Mouse (Mus musculus) lung, postnatal 0 days (tissue): ENCODE data around the gene Tigd2. TPM values are rescaled to one million over a fixed set of nuclear protein-coding genes. Genes with fewer than 3 reads are reported as not detected.
A peak's percentile ranks its signal among the peaks of the same experiment; 100 is the strongest.

Experiments used
- ATAC-seq: fragments of 200-750 bp; cut with Nextera tagmentation; 2 replicates; pipeline ENCODE4 v1.8.0; 2017; ENCODE audit warnings: moderate library complexity
- DNase-seq: peaks from one replicate; pipeline ENCODE4 v3.0.0-alpha.2; 2016; ENCODE audit warnings: low spot score
- H3K27ac ChIP-seq: fragments of 300-500 bp; sonication (generic); 2 replicates; pipeline ENCODE4 v1.5.1; 2014; ENCODE audit warnings: antibody characterized with exemption, mild to moderate bottlenecking, low read length, mixed read lengths
- H3K27me3 ChIP-seq: fragments of 300-500 bp; sonication (generic); replicated peaks from 2 replicates; pipeline ENCODE4 v1.6.1; 2014; ENCODE audit warnings: low read length, mixed read lengths; ENCODE audit not compliant: insufficient read depth
- H3K36me3 ChIP-seq: fragments of 300-500 bp; sonication (generic); 2 replicates; pipeline ENCODE4 v1.6.1; 2014; ENCODE audit warnings: low read length, mixed read lengths; ENCODE audit not compliant: insufficient read depth
- H3K4me1 ChIP-seq: fragments of 300-500 bp; sonication (generic); 2 replicates; pipeline ENCODE4 v1.6.1; 2014; ENCODE audit warnings: antibody characterized with exemption, low read depth, low read length, mixed read lengths; ENCODE audit not compliant: insufficient read depth
- H3K4me2 ChIP-seq: fragments of 300-500 bp; sonication (generic); replicated peaks from 2 replicates; pipeline ENCODE4 v1.6.1; 2014; ENCODE audit warnings: low read depth, mild to moderate bottlenecking, low read length, moderate library complexity, mixed read lengths
- H3K4me3 ChIP-seq: fragments of 300-500 bp; sonication (generic); 2 replicates; pipeline ENCODE4 v1.5.1; 2014; ENCODE audit warnings: low read depth, low read length
- H3K9ac ChIP-seq: fragments of 300-500 bp; sonication (generic); replicated peaks from 2 replicates; pipeline ENCODE4 v1.6.1; 2014; ENCODE audit warnings: low read depth, mild to moderate bottlenecking
- H3K9me3 ChIP-seq: fragments of 300-500 bp; sonication (generic); 2 replicates; pipeline ENCODE4 v1.6.1; 2016; ENCODE audit warnings: low read length, mixed read lengths
- CTCF ChIP-seq: IDR thresholded peaks from 2 replicates; pipeline ENCODE4 v1.5.1; 2016; ENCODE audit warnings: antibody characterized with exemption, mild to moderate bottlenecking
- EP300 ChIP-seq: IDR thresholded peaks from 2 replicates; pipeline ENCODE4 v1.6.1; 2016; ENCODE audit warnings: antibody characterized with exemption, mild to moderate bottlenecking, control low read depth
- WGBS: fragments of 180-500 bp; shearing (Covaris S2); extraction: QIAGEN DNeasy Blood & Tissue Kit; methylation state at CpG from one replicate; pipeline ENCODE4 v1.1.7; 2014; 5-methylcytosine and 5-hydroxymethylcytosine counted together
- polyA plus RNA-seq: library from polyadenylated mRNA; unstranded; fragments of >200 nt; fragmentation: Nextera tagmentation; extraction: Ambion mirVana; gene quantifications from 2 replicates; pipeline ENCODE4 v1.2.1, GENCODE M21; 2015

Gene Tigd2
- polyA plus RNA-seq, 1 experiment from 2014 or later, result 19.9 TPM

- no peak for TF ChIP-seq EP300
- TF ChIP-seq CTCF, result no peak
- H3K27me3 ChIP-seq, result no peaks in the 10 kb centered on the region
- no peak overlapping the region for H3K4me2 ChIP-seq
- no peak overlapping the region for H3K27ac ChIP-seq
- no peak overlapping the region for H3K4me3 ChIP-seq
- no peaks in the 10 kb centered on the region for H3K4me1 ChIP-seq
- DNase-seq (no peak), ATAC-seq (no peak)
- no peaks in the 10 kb centered on the region for H3K36me3 ChIP-seq
- H3K9me3 ChIP-seq, result no peaks in the 10 kb centered on the region
- no peak overlapping the region for H3K9ac ChIP-seq
- 47% methylated on average over 2 of the region's 2 CpGs for WGBS
These were observed 12.6 kb upstream of the Tigd2 start for GRCm38 (mm10) chr6:59195849-59196635.

DNA sequence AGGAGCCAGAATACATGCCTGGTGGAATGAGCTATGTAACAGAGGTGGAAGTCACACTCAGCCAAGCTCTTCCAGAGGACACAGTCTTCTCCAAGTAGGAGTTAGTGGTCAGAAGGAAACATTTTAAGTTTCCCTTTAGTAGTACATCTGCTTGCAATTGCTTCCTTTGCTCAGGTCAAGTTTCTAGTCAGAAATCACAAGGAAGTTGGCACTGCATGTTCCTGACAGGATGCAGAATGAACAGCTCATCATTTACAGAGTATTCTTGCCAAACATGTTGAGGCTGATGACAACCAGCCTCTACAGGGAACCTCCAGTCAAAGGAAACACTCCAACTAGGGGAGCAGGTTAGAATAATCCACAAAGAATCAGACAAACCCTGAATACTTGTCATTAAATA is 11.9 kb upstream of the Tigd2 start:
- no peaks in the 10 kb centered on the region for H3K4me1 ChIP-seq
- ATAC-seq (no peak), DNase-seq (no peak)
- H3K4me3 ChIP-seq, result no peak overlapping the region
- H3K9ac ChIP-seq, result no peak overlapping the region
- H3K27ac ChIP-seq, result no peak overlapping the region
- H3K27me3 ChIP-seq, result no peaks in the 10 kb centered on the region
- TF ChIP-seq EP300 (no peak), CTCF (no peak)
- no peaks in the 10 kb centered on the region for H3K36me3 ChIP-seq
- no peaks in the 10 kb centered on the region for H3K9me3 ChIP-seq
- H3K4me2 ChIP-seq, result no peak overlapping the region

- Histone ChIP-seq H3K36me3 (no peaks in the 10 kb centered on the region), H3K27ac (no peak overlapping the region), H3K4me1 (no peaks in the 10 kb centered on the region), H3K9me3 (no peaks in the 10 kb centered on the region), H3K4me2 (no peak overlapping the region), H3K4me3 (no peak overlapping the region), H3K27me3 (no peaks in the 10 kb centered on the region), H3K9ac (no peak overlapping the region)
- ATAC-seq (no peak), DNase-seq (no peak)
- 73% methylated on average over 3 of the region's 3 CpGs for WGBS
- no peak for TF ChIP-seq EP300
- no peak for TF ChIP-seq CTCF
These were observed 10.3 kb upstream of the Tigd2 start for GRCm38 (mm10) chr6:59198356-59198755.

DNA sequence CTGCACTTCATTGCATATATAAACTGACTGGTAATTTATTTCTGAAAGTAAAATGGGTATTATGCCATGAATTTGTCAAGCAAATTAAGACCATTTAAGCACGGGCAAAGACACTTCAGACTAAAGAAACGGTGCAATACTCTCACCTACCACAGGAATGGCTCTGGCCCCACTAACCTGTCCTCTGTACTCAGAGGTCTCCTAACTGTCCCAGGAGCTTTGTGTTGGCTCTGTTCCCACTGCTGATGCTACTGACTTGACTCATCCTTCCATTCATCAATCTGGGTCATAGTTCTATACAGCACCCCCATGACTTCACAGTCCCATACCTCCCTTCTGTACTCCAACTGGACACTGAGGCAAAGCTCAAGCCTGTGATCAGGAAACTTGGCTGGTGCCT is 9.6 kb upstream of the Tigd2 start:
- DNase-seq (no peak), ATAC-seq (no peak)
- 82% methylated on average over 2 of the region's 2 CpGs for WGBS

DNA sequence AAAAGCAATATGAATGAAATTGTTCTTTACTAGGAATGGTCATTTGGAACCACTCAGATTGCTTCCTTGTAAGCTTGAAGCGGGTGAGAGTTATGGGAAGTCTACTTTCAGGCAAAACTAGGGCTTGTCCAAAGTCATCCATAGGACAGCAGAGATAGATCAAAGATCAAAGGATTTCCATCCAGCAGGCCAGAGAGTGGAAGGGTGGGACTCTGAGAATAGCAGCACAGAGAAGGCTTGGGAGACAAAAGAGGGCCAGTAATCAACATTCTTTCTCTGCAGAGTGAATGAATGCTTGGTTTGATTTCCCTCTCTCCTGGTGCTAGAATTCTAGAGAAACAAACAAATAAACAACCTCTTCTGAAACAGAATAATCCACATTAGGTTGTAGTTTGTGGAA is 1.1 kb upstream of the Tigd2 start:
- no peak for TF ChIP-seq CTCF
- Histone ChIP-seq H3K4me1 (no peaks in the 10 kb centered on the region), H3K4me2 (no peak overlapping the region), H3K36me3 (no peaks in the 10 kb centered on the region), H3K27ac (no peak overlapping the region), H3K4me3 (no peak overlapping the region), H3K9ac (no peak overlapping the region), H3K9me3 (no peaks in the 10 kb centered on the region), H3K27me3 (no peaks in the 10 kb centered on the region)
- 93% methylated on average over 1 of the region's 1 CpGs for WGBS
- ATAC-seq (no peak), DNase-seq (no peak)

More for the DNA sequence above, 9.6 kb upstream of the Tigd2 start:
- Histone ChIP-seq H3K27me3 (no peaks in the 10 kb centered on the region), H3K4me3 (no peak overlapping the region), H3K36me3 (no peaks in the 10 kb centered on the region), H3K4me1 (no peaks in the 10 kb centered on the region), H3K27ac (no peak overlapping the region), H3K4me2 (no peak overlapping the region), H3K9ac (no peak overlapping the region), H3K9me3 (no peaks in the 10 kb centered on the region)
- no peak for TF ChIP-seq CTCF
- TF ChIP-seq EP300, result no peak

GRCm38 (mm10) chr6:59209299-59209707 is 633 bp downstream of the Tigd2 start:
- DNase-seq, result peak; percentile 84
- H3K9ac ChIP-seq, result peak overlapping the region; percentile 76
- H3K27ac ChIP-seq, result peak overlapping the region; percentile 97
- H3K4me2 ChIP-seq, result peak overlapping the region; percentile 67
- no peaks in the 10 kb centered on the region for H3K4me1 ChIP-seq
- ATAC-seq, result peak; percentile 69
- no peaks in the 10 kb centered on the region for H3K9me3 ChIP-seq
- TF ChIP-seq CTCF (peak; percentile 44), EP300 (no peak)
- H3K27me3 ChIP-seq, result no peaks in the 10 kb centered on the region
- WGBS, result 15% methylated on average over 5 of the region's 5 CpGs
- peak overlapping the region; percentile 94 for H3K4me3 ChIP-seq
- no peaks in the 10 kb centered on the region for H3K36me3 ChIP-seq
